Mouse (Mus musculus) heart, embryonic 13.5 days (tissue): ENCODE results near the gene Arhgef10l. TPM values are rescaled to one million over a fixed set of nuclear protein-coding genes. Genes with fewer than 3 reads are reported as not detected.

ENCODE experiments used
- ATAC-seq: fragments of 200-750 bp; cut with Nextera tagmentation; 2 replicates; pipeline ENCODE4 v1.8.0; 2017; ENCODE audit warnings: moderate TSS enrichment; ENCODE audit not compliant: insufficient number of reproducible peaks, low FRiP score, low TSS enrichment; ENCODE audit errors: extremely low read depth
- H3K27ac ChIP-seq: fragments of 300-500 bp; sonication (generic); replicated peaks from 2 replicates; pipeline ENCODE4 v1.5.1; 2015; ENCODE audit warnings: moderate library complexity, mild to moderate bottlenecking, inconsistent platforms
- H3K27me3 ChIP-seq: fragments of 300-500 bp; sonication (generic); replicated peaks from 2 replicates; pipeline ENCODE4 v1.6.1; 2015; ENCODE audit warnings: mild to moderate bottlenecking, inconsistent platforms
- H3K36me3 ChIP-seq: fragments of 300-500 bp; sonication (generic); 2 replicates; pipeline ENCODE4 v1.6.1; 2015; ENCODE audit warnings: mild to moderate bottlenecking, inconsistent platforms
- H3K4me1 ChIP-seq: fragments of 300-500 bp; sonication (generic); 2 replicates; pipeline ENCODE4 v1.6.1; 2015; ENCODE audit warnings: inconsistent platforms
- H3K4me2 ChIP-seq: fragments of 300-500 bp; sonication (generic); 2 replicates; pipeline ENCODE4 v1.6.1; 2015; ENCODE audit warnings: inconsistent platforms, mild to moderate bottlenecking, moderate library complexity
- H3K4me3 ChIP-seq: fragments of 300-500 bp; sonication (generic); 2 replicates; pipeline ENCODE4 v1.5.1; 2015; ENCODE audit warnings: moderate library complexity, mild to moderate bottlenecking, inconsistent platforms
- H3K9ac ChIP-seq: fragments of 300-500 bp; sonication (generic); 2 replicates; pipeline ENCODE4 v1.6.1; 2015; ENCODE audit warnings: inconsistent platforms, mild to moderate bottlenecking, moderate library complexity
- H3K9me3 ChIP-seq: fragments of 300-500 bp; sonication (generic); 2 replicates; pipeline ENCODE4 v1.6.1; 2016; ENCODE audit warnings: inconsistent platforms
- WGBS: fragments of 180-500 bp; shearing (Covaris S2); methylation state at CpG from one replicate; pipeline ENCODE4 v1.1.7; 2015; ENCODE audit warnings: mixed read lengths; 5-methylcytosine and 5-hydroxymethylcytosine counted together
- polyA plus RNA-seq: library from polyadenylated mRNA; unstranded; fragments of >200 nt; fragmentation: Nextera tagmentation; extraction: Ambion mirVana; gene quantifications from 2 replicates; pipeline ENCODE4 v1.2.1, GENCODE M21; 2015

Gene Arhgef10l
- polyA plus RNA-seq, 1 experiment from 2014 or later: 18.2 TPM

DNA sequence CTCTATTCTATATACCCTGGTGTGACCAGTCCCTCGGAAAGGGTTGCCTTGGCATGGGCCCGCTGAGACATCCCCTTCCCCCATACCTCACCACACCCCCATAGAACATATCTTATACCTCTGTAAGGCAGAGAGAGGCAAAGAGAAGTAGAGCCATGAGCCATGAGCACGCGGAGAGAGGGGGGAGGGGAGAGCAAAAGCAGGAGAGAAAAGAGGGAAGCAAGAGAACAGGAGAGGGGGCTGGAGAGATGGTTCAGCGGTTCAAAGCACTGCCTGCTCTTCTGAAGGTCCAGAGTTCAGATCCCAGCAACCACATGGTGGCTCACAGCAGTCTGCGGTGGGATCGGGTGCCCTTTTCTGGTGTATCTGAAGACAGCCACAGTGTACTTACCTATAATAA is 25.7 kb upstream of the Arhgef10l start:
- Histone ChIP-seq H3K4me3 (no peak overlapping the region), H3K36me3 (no peaks in the 10 kb centered on the region)
- 76% methylated on average over 7 of the region's 7 CpGs for WGBS

DNA sequence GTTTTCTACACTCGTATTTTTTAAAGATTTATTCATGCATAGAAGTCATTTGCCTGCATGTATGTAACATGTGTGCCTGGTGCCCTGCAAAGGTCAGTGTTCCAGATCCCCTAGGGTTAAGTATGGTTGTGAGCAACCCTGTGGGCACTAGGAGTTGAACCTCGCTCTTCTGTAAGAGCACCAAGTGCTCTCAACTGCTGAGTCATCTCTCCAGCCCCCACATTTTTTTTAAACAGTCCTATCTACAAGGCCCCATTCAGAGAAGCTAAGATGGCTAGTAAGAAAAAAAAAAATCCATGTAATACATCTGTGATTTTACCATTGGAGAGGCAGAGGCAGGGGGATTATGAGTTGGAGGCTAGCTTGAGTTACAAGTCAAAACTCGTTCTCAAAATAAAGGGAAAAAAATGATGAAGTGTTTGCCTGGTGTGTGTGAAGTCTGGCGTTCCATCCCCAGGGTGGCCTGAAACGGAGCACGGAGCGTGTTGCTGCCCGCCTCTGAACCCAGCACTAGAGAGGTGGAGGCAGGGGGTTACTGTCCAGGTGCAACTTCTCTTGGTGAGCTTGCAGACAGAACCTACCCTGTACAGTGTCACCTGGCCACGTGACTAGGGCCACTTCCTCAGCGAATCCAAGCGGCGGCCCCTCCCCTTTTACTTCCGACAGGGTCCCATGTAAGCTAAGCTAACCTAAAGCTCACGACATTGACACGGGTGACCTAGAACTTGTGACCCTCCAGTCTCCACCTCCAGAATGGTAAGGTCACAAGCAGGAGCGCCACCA is 24.3 kb upstream of the Arhgef10l start:
- 63% methylated on average over 16 of the region's 16 CpGs for WGBS
- no peak overlapping the region for H3K27ac ChIP-seq
- H3K36me3 ChIP-seq: no peaks in the 10 kb centered on the region
- ATAC-seq: no peak
- H3K4me1 ChIP-seq: peaks cover 14% of the 10 kb centered on the region
- no peak overlapping the region for H3K4me3 ChIP-seq
- no peaks in the 10 kb centered on the region for H3K9me3 ChIP-seq
- H3K4me2 ChIP-seq: no peak overlapping the region; the same call in 1 of the 2 replicates
- peaks cover 8% of the 10 kb centered on the region; the same call in 1 of the 2 replicates for H3K27me3 ChIP-seq
- H3K9ac ChIP-seq: no peak overlapping the region

More for the DNA sequence above, 25.7 kb upstream of the Arhgef10l start:
- ATAC-seq: no peak
- no peaks in the 10 kb centered on the region for H3K9me3 ChIP-seq
- no peak overlapping the region for H3K4me2 ChIP-seq
- no peak overlapping the region for H3K27ac ChIP-seq
- H3K9ac ChIP-seq: no peak overlapping the region
- no peaks in the 10 kb centered on the region for H3K27me3 ChIP-seq
- H3K4me1 ChIP-seq: peaks cover 12% of the 10 kb centered on the region; the same call in 1 of the 2 replicates

DNA sequence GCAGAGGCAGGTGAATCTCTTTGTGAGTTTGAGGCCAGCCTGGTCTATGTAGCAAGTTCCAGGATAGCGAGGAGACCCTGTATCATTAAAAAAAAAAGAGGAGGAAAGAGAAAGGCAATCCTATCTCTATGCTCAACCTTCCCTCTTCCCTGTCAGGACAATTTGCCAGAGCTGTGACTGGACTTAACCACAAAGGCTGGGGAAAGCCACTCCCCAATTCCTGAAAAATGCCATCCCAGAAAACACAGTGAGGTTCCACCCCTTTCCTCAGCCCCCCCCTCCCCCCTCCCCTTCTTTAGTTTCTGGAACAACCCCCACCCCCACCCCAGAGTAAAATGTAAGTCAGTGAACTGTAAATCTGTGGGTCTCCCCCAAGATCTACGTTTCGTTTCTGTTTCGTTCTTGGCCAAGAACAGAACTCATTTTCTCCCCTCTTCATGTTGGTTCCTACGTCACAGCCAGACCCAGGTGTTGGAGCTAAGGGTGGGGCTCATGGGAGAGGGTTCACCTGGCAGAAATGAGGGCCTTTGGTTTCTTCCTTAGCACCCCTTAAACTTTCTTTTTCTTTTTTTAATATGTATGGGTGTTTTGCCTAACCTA is 23.1 kb upstream of the Arhgef10l start:
- Histone ChIP-seq H3K27ac (no peak overlapping the region), H3K4me3 (no peak overlapping the region), H3K4me2 (no peak overlapping the region), H3K36me3 (no peaks in the 10 kb centered on the region), H3K9ac (no peak overlapping the region), H3K4me1 (peaks cover 25% of the 10 kb centered on the region), H3K9me3 (no peaks in the 10 kb centered on the region), H3K27me3 (peaks cover 8% of the 10 kb centered on the region; the same call in 1 of the 2 replicates)
- 77% methylated on average over 5 of the region's 5 CpGs for WGBS
- no peak for ATAC-seq

DNA sequence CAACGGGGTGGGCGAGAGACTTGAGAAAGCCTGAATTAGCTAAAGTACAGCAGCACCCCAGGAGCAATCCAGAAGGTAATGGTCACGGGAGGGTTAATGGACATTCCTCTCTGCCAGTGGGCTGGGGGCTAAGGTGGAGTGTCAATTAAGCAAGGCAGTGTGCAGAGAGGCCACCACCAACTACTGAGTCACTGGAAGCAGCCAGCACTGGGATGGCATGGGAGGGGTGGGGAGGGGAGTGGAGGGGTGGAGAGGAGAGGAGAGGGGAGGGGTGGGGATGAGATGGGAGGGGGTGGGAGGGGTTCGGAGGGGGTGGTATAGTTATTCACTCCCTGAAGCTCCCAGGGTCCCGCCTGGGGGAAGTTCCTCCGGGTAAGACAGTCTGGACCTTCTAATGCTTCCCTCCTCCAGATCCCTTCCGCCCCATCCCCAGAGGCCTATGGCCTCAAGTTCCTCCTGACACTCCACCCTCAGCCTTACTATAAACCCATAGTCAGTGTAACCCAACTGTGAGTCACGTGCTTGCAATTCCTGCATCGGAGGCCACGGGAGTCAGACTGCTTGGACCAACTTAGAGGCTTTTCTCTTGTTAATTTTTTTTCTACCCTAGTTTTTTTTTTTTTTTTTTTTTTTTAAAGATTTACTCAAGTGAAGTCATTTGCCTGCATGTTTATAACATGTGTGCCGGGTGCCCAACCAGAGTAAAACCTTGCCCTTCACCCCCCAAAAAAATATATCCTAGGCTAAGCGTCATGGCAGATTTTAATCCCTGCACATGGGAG is 22.4 kb upstream of the Arhgef10l start:
- no peaks in the 10 kb centered on the region for H3K36me3 ChIP-seq
- H3K4me1 ChIP-seq: peaks cover 26% of the 10 kb centered on the region
- H3K27ac ChIP-seq: no peak overlapping the region
- ATAC-seq: no peak
- no peak overlapping the region for H3K9ac ChIP-seq
- H3K4me2 ChIP-seq: no peak overlapping the region
- WGBS: 61% methylated on average over 12 of the region's 12 CpGs
- no peak overlapping the region for H3K4me3 ChIP-seq
- H3K27me3 ChIP-seq: peaks cover 8% of the 10 kb centered on the region; the same call in 1 of the 2 replicates
- H3K9me3 ChIP-seq: no peaks in the 10 kb centered on the region

DNA sequence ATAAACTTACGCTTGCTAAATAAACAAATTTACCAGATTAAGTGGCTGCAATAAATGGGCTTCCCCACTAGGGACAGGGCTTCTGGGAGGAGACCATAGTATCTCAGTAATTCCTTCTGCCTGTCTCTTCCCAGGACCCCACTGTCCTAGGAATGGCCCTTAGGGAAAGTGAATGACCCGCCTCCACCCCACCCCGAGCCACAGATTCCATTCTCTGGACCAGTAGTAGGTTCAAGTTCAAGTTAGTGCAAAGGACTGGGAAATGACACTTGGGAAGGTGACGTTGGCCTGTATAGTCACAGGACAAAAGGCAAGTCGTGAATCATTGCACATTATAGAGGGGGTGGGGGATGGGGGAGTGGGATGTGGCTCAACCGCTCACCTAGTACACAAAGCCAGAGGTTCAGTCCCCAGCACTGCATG is 19.1 kb upstream of the Arhgef10l start:
- ATAC-seq: no peak
- WGBS: 42% methylated on average over 6 of the region's 6 CpGs
- H3K27ac ChIP-seq: 0 out of 2 replicates have a peak overlapping the region, but pooled peaks have one; percentile 25

DNA sequence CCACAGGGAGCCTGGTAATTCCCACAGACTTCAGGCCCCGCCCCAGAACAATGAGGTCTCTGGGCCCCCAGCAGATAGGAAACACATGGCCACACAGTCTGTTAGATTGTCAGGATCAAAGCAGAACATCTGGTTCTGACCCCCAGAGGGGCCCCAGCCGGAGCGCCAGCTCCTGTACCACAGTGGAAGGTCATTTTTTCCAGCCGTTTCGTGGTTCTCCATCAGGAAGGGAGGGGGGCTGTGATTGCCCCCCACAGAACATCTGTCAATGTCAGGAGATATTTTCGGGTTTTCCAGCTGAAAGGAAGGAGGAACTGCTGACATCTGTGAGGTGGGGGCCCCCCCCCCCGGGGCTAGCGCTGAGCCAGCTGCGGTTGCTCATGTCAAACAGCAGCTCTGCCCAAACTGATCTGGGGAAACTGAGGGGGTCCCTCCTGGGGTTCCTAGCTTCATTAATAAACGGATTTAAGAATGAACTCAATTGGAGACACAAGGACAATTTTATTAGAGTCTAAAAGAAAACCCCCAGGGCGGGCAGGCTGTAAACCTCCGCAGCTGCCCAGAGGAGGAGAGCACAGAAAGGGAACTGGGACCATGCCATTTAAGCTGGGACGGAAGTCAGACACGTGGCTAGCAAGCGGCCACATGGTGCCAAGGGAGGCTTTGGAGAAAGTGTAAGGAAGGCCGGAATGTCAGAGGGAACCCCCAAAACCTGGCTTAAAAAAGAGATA is 18.5 kb upstream of the Arhgef10l start:
- Histone ChIP-seq H3K4me2 (peak overlapping the region; percentile 65), H3K9me3 (no peaks in the 10 kb centered on the region), H3K4me3 (peak overlapping the region; percentile 18), H3K27ac (0 out of 2 replicates have a peak overlapping the region, but pooled peaks have one; percentile 25), H3K27me3 (peaks cover 8% of the 10 kb centered on the region; the same call in 1 of the 2 replicates), H3K36me3 (no peaks in the 10 kb centered on the region), H3K9ac (peak overlapping the region; percentile 70), H3K4me1 (peaks cover 27% of the 10 kb centered on the region)
- peak; percentile 34; the same call in 1 of the 2 replicates for ATAC-seq
- WGBS: 5% methylated on average over 16 of the region's 16 CpGs

More for the DNA sequence above, 19.1 kb upstream of the Arhgef10l start:
- H3K4me2 ChIP-seq: peak overlapping the region; percentile 65
- H3K27me3 ChIP-seq: peaks cover 8% of the 10 kb centered on the region; the same call in 1 of the 2 replicates
- no peaks in the 10 kb centered on the region for H3K9me3 ChIP-seq
- H3K4me3 ChIP-seq: peak overlapping the region; percentile 18; the same call in 1 of the 2 replicates
- H3K36me3 ChIP-seq: no peaks in the 10 kb centered on the region
- peak overlapping the region; percentile 70 for H3K9ac ChIP-seq
- H3K4me1 ChIP-seq: peaks cover 25% of the 10 kb centered on the region

DNA sequence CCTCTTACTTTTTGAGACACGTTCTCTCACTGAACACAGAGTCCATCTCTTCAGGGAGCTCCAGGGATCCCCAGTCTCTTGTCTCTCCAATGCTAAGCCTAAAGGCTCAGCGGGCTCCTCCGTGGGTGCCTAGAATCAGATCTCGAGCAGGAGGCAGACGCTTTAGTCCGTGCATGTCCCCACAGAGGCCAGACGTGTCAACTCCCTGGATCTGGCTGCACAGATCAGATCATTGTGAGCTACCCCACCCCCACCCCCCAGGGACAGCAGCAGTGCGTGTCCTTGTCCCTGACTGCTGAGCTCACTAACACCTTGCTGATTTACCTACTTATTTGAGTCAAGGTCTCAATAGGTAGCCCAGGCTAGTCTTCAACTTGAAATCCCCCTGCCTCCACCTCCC is 17.8 kb upstream of the Arhgef10l start:
- Histone ChIP-seq H3K4me2 (peak overlapping the region; percentile 65), H3K9me3 (no peaks in the 10 kb centered on the region), H3K9ac (peak overlapping the region; percentile 70; the same call in 1 of the 2 replicates), H3K4me3 (peak overlapping the region; percentile 18; the same call in 1 of the 2 replicates), H3K27ac (no peak overlapping the region; the same call in 1 of the 2 replicates), H3K36me3 (no peaks in the 10 kb centered on the region), H3K27me3 (peaks cover 8% of the 10 kb centered on the region; the same call in 1 of the 2 replicates), H3K4me1 (peaks cover 27% of the 10 kb centered on the region)
- WGBS: 34% methylated on average over 8 of the region's 8 CpGs
- no peak for ATAC-seq

DNA sequence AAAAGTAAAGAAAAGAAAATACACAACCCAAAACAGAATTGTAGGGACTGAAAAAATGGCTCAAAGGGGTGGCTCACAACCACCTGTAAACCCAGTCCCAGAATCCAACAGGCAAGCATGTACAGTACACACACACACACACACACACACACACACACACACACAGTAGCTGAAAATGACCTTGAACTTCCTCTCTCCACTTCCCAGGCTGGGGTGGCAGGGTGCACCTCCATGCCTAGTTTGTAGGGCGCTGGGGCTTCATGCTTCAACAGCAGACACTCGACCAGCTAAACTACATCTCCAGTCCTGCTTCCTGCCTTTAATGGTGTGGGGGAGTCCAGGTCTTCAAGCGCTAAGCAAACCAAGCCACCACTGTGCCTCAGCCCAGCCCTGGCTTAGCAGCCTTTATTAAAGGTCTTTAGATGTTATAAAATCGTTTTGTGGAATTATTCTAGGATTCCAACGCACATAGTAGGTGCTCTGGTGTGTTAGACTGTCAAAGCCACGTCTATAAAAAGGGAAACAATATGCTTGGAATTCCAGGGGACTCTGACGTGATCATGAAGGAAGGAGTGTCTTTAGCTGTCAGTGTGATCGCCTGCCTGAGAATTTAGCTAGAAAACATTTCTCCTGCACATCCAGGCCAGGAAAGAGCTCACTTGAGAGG is 15.1 kb upstream of the Arhgef10l start:
- 40% methylated on average over 8 of the region's 8 CpGs for WGBS
- Histone ChIP-seq H3K9me3 (no peaks in the 10 kb centered on the region), H3K27ac (0 out of 2 replicates have a peak overlapping the region, but pooled peaks have one; percentile 4), H3K4me1 (peaks cover 27% of the 10 kb centered on the region), H3K4me2 (no peak overlapping the region), H3K4me3 (no peak overlapping the region), H3K9ac (no peak overlapping the region), H3K36me3 (no peaks in the 10 kb centered on the region), H3K27me3 (peaks cover 8% of the 10 kb centered on the region; the same call in 1 of the 2 replicates)
- ATAC-seq: no peak

DNA sequence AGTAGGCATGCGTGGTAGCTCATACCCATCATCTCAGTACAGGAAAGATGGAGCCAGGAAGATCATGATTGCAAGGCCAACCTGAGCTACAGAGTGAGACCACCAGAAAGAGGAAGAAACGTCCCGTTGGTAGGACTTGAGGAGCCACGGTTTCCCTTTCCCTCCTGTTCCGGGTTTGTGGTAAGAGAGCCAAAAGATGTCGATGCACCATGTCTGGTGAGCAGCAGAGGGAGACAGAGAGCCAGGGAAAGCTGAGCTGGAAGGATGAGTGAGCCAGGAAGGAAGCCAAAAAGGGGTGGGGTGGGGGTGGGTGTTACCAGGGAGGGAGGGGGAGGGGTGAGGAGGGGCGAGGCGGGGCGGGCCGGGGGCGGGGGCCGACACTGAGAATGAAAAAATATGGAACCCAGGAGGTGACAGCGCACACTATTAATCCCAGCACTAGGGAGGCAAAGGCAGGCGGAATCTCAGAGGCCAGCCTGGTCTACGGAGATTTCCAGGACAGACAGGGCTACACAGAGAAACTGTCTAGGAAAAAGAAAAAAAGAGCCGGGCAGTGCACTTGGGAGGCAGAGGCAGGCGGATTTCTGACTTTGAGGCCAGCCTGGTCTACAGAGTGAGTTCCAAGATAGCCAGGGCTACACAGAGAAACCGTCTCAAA is 14.0 kb upstream of the Arhgef10l start:
- H3K36me3 ChIP-seq: no peaks in the 10 kb centered on the region
- no peaks in the 10 kb centered on the region for H3K27me3 ChIP-seq
- H3K4me3 ChIP-seq: 0 out of 2 replicates have a peak overlapping the region, but pooled peaks have one; percentile 2
- WGBS: 26% methylated on average over 18 of the region's 18 CpGs
- H3K4me2 ChIP-seq: peak overlapping the region; percentile 37
- no peak for ATAC-seq
- no peak overlapping the region for H3K27ac ChIP-seq
- peaks cover 23% of the 10 kb centered on the region for H3K4me1 ChIP-seq
- peak overlapping the region; percentile 38; the same call in 1 of the 2 replicates for H3K9ac ChIP-seq
- no peaks in the 10 kb centered on the region for H3K9me3 ChIP-seq

DNA sequence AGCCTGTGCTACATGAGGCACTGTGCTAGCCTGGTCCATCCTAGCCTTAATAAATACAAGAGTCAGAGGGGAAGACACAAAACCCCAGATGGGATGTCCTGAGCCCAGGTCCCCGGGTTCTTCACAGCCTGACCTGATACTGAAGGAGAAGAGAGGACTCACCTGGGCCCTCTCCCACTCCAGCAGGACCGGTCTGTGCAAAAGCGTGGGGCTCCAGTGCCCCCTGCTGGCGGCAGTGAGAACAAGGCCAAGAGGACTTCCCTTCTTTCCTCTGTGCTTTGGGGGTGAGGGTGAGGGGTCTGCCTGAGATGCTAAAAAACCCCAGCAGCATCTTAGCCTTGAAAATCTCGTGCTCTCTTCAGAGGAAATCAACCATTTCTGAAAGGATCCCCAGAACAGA is 13.2 kb upstream of the Arhgef10l start:
- H3K9me3 ChIP-seq: no peaks in the 10 kb centered on the region
- no peak overlapping the region for H3K9ac ChIP-seq
- H3K27ac ChIP-seq: no peak overlapping the region
- H3K4me1 ChIP-seq: peaks cover 15% of the 10 kb centered on the region
- H3K4me2 ChIP-seq: no peak overlapping the region
- ATAC-seq: no peak
- no peaks in the 10 kb centered on the region for H3K27me3 ChIP-seq
- H3K4me3 ChIP-seq: no peak overlapping the region
- H3K36me3 ChIP-seq: no peaks in the 10 kb centered on the region
- WGBS: 12% methylated on average over 5 of the region's 5 CpGs
